Mouse (Mus musculus) G1E (cell line): ENCODE data around the gene Tnfrsf18.

Experiments
- CTCF ChIP-seq: IDR thresholded peaks from 2 replicates; pipeline ENCODE4 v1.5.1; 2012; ENCODE audit warnings: low read depth, low read length, inconsistent platforms, mixed read lengths
- GATA1 ChIP-seq: IDR thresholded peaks from 2 replicates; pipeline ENCODE4 v1.6.1; 2012; ENCODE audit warnings: borderline replicate concordance, low read length, inconsistent platforms, mixed read lengths
- POLR2AphosphoS5 ChIP-seq: IDR thresholded peaks from 2 replicates; pipeline ENCODE4 v1.6.1; 2012; ENCODE audit warnings: low read depth, low read length, inconsistent platforms; ENCODE audit not compliant: insufficient replicate concordance
- TAL1 ChIP-seq: conservative IDR thresholded peaks from 2 replicates; pipeline ENCODE4 v1.6.1; 2012; ENCODE audit warnings: low read depth, low read length, inconsistent platforms, mixed read lengths

GRCm38 (mm10) chr4:156069701-156070100 is 43.7 kb downstream of the Tnfrsf18 start:
- no peak for TF ChIP-seq CTCF
- TF ChIP-seq GATA1: no peak
- TF ChIP-seq POLR2AphosphoS5: no peak
- no peak for TF ChIP-seq TAL1
